Mouse (Mus musculus) thymus, postnatal 14 days (tissue): Measurements from ENCODE around the gene Med9.

ENCODE experiments used
- DNase-seq: peaks from one replicate; pipeline ENCODE4 v3.0.0; 2021

Gene Med9

DNA sequence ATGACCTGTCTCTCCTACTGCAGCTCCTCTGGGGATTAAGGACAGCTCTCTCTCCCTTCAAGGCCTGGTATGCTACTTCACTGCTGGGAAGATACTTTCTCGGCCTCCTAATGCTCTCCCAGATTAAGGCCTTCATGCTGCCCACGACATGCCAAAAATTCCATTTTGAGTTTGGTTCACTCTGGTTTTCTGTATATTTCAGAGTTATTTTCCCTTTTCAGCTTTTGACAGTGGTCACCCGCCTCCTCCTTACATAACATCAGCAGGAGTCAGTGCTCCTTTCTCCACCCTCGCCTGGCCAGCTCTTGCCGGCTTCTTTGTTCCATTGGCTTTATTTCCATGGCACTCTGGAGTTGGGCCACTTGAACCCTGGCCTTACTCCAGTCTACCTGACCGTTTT is 56.7 kb downstream of the Med9 start:
- no peak for DNase-seq

- DNase-seq: no peak
Observed at GRCm38 (mm10) chr11:60005866-60006265, 57.9 kb downstream of the Med9 start.

GRCm38 (mm10) chr11:60009451-60009850 is 61.4 kb downstream of the Med9 start:
- no peak for DNase-seq

GRCm38 (mm10) chr11:60011516-60011915 is 63.5 kb downstream of the Med9 start:
- DNase-seq: no peak
